Mouse (Mus musculus) gastrocnemius, postnatal 25 days (tissue): ENCODE data around the gene Map3k7cl. TPM values are rescaled to one million over a fixed set of nuclear protein-coding genes. Genes with fewer than 3 reads are reported as not detected.
A peak's percentile ranks its signal among the peaks of the same experiment; 100 is the strongest.

Experiments used
- DNase-seq: peaks from one replicate; pipeline ENCODE4 v3.0.0; 2022
- long read RNA-seq, 2 experiments: library from polyadenylated mRNA; stranded (forward); transcript quantifications; one replicate each; pipeline ENCODE4 v2.0.0; 2021
- total RNA-seq, 2 experiments: library from RNA; stranded (reverse); gene quantifications; 1 replicate in 1 of 2; 2 replicates in 1 of 2; pipeline ENCODE4 v1.2.3; 2021

Map3k7cl gene
- 10 to 100 TPM; 11.5 to 17.4 TPM for total RNA-seq
- long read RNA-seq, experiment 1, transcript Map3k7cl-201 (5 exons, 1,652 nt) = major isoform, 5 of 5 reads
- long read RNA-seq, experiment 1, partial matches to known transcripts = 0 of 5 reads
- long read RNA-seq, experiment 1, other reads (novel, unspliced or antisense) = 0 of 5 reads
- long read RNA-seq, experiment 2, transcript Map3k7cl-201 (5 exons, 1,652 nt) = major isoform, 9 of 9 reads
- long read RNA-seq, experiment 2, partial matches to known transcripts = 0 of 9 reads
- long read RNA-seq, experiment 2, other reads (novel, unspliced or antisense) = 0 of 9 reads

- peak; percentile 71 for DNase-seq
Measured at GRCm38 (mm10) chr16:87552907-87553691, at the start of gene Map3k7cl. Gene Map3k7cl (plus strand): TSS chr16:87553330.

GRCm38 (mm10) chr16:87511706-87512105 lies 41.4 kb upstream of the Map3k7cl start:
- no peak for DNase-seq

- no peak for DNase-seq
Measured at GRCm38 (mm10) chr16:87512331-87512730, 40.8 kb upstream of the Map3k7cl start.

- no peak for DNase-seq
Measured at GRCm38 (mm10) chr16:87524228-87524627, 28.9 kb upstream of the Map3k7cl start.

GRCm38 (mm10) chr16:87527553-87528249 lies 25.4 kb upstream of the Map3k7cl start:
- no peak for DNase-seq

- DNase-seq = no peak
Measured at GRCm38 (mm10) chr16:87528755-87529154, 24.4 kb upstream of the Map3k7cl start.

- DNase-seq = no peak
Measured at GRCm38 (mm10) chr16:87548348-87548747, 4.8 kb upstream of the Map3k7cl start.

GRCm38 (mm10) chr16:87556320-87556719 lies 3.2 kb downstream of the Map3k7cl start:
- no peak for DNase-seq

GRCm38 (mm10) chr16:87561501-87561900 lies 8.4 kb downstream of the Map3k7cl start:
- DNase-seq = no peak

- no peak for DNase-seq
Measured at GRCm38 (mm10) chr16:87563524-87563923, 10.4 kb downstream of the Map3k7cl start.

GRCm38 (mm10) chr16:87564564-87564963 lies 11.4 kb downstream of the Map3k7cl start:
- DNase-seq = no peak

- DNase-seq = peak; percentile 18
Measured at GRCm38 (mm10) chr16:87567572-87567971, 14.4 kb downstream of the Map3k7cl start.

GRCm38 (mm10) chr16:87568241-87568640 lies 15.1 kb downstream of the Map3k7cl start:
- no peak for DNase-seq

GRCm38 (mm10) chr16:87569576-87570105 lies 16.5 kb downstream of the Map3k7cl start:
- DNase-seq = no peak

- DNase-seq = no peak
Measured at GRCm38 (mm10) chr16:87570334-87570733, 17.2 kb downstream of the Map3k7cl start.

GRCm38 (mm10) chr16:87573409-87573808 lies 20.3 kb downstream of the Map3k7cl start:
- no peak for DNase-seq

- no peak for DNase-seq
Measured at GRCm38 (mm10) chr16:87574160-87574559, 21.0 kb downstream of the Map3k7cl start.

GRCm38 (mm10) chr16:87575600-87575999 lies 22.5 kb downstream of the Map3k7cl start:
- peak; percentile 50 for DNase-seq

GRCm38 (mm10) chr16:87578881-87579280 lies 25.8 kb downstream of the Map3k7cl start:
- no peak for DNase-seq

- no peak for DNase-seq
Measured at GRCm38 (mm10) chr16:87579462-87579861, 26.3 kb downstream of the Map3k7cl start.

GRCm38 (mm10) chr16:87582776-87583175 lies 29.6 kb downstream of the Map3k7cl start:
- DNase-seq = no peak

- DNase-seq = no peak
Measured at GRCm38 (mm10) chr16:87584618-87585017, 31.5 kb downstream of the Map3k7cl start.
